Mouse (Mus musculus) stomach, postnatal 0 days (tissue): ENCODE results near the gene Slc8a1.

Experiments
- CTCF ChIP-seq: IDR thresholded peaks from 2 replicates; pipeline ENCODE4 v1.5.1; 2016; ENCODE audit warnings: antibody characterized with exemption, low read depth, mild to moderate bottlenecking, moderate library complexity
- EP300 ChIP-seq: optimal IDR thresholded peaks from 2 replicates; pipeline ENCODE3; 2016; ENCODE audit warnings: antibody characterized with exemption

GRCm38 (mm10) chr17:81360571-81360970 lies 377.6 kb downstream of the Slc8a1 start:
- peak; percentile 44 for TF ChIP-seq CTCF
- TF ChIP-seq EP300 = no peak
